Mouse (Mus musculus) ES-E14 (cell line): Measurements from ENCODE around the gene Praf2. TPM values are rescaled to one million over a fixed set of nuclear protein-coding genes. Genes with fewer than 3 reads are reported as not detected.
A peak's percentile ranks its signal among the peaks of the same experiment; 100 is the strongest.

Experiments
- DNase-seq: peaks from one replicate; pipeline ENCODE4 v3.0.0-alpha.2; 2013; ENCODE audit warnings: low read depth, low spot score
- H3K27ac ChIP-seq: 2 replicates; pipeline ENCODE4 v1.5.1; 2012; ENCODE audit warnings: low read depth, mild to moderate bottlenecking, low read length, moderate library complexity, mixed read lengths; ENCODE audit not compliant: poor library complexity, insufficient read depth, severe bottlenecking
- H3K36me3 ChIP-seq: 2 replicates; pipeline ENCODE4 v1.6.1; 2012; ENCODE audit warnings: mild to moderate bottlenecking, low read length, moderate library complexity, mixed read lengths; ENCODE audit not compliant: control insufficient read depth, poor library complexity, insufficient read depth, severe bottlenecking
- H3K4me1 ChIP-seq, 2 experiments: fragments of 150-350 bp in 1 of 2; sonication (generic) in 1 of 2; 2 replicates each; pipeline ENCODE4 v1.6.1; 2012; ENCODE audit warnings: low read length in 2 of 2, mild to moderate bottlenecking in 1 of 2, mixed read lengths in 1 of 2; ENCODE audit not compliant: control insufficient read depth in 2 of 2, insufficient read depth in 2 of 2, poor library complexity in 1 of 2
- H3K4me3 ChIP-seq, 2 experiments: fragments of 150-350 bp in 1 of 2; sonication (generic) in 1 of 2; 2 replicates each; pipeline ENCODE4 v1.5.1; 2012; ENCODE audit warnings: low read length in 2 of 2, low read depth in 1 of 2, mild to moderate bottlenecking in 1 of 2, mixed read lengths in 1 of 2; ENCODE audit not compliant: insufficient read depth in 1 of 2, poor library complexity in 1 of 2, severe bottlenecking in 1 of 2
- H3K9ac ChIP-seq: 2 replicates; pipeline ENCODE4 v1.6.1; 2012; ENCODE audit warnings: low read depth, mild to moderate bottlenecking, low read length, mixed read lengths; ENCODE audit not compliant: poor library complexity, insufficient read depth, severe bottlenecking
- H3K9me3 ChIP-seq: fragments of 150-350 bp; sonication (generic); 2 replicates; pipeline ENCODE4 v1.6.1; 2012; ENCODE audit warnings: low read depth, mild to moderate bottlenecking, low read length; ENCODE audit not compliant: control insufficient read depth, insufficient read depth
- CHD2 ChIP-seq: IDR thresholded peaks from 2 replicates; pipeline ENCODE4 v1.6.1; 2014; ENCODE audit warnings: mild to moderate bottlenecking, low read depth, low read length, inconsistent platforms
- HCFC1 ChIP-seq: IDR thresholded peaks from 2 replicates; pipeline ENCODE4 v1.6.1; 2012; ENCODE audit warnings: low read length, inconsistent platforms, borderline replicate concordance; ENCODE audit not compliant: insufficient read depth
- MAFK ChIP-seq: IDR thresholded peaks from 2 replicates; pipeline ENCODE4 v1.6.1; 2014; ENCODE audit warnings: mild to moderate bottlenecking, low read depth, low read length, inconsistent platforms; ENCODE audit not compliant: insufficient read depth
- ZC3H11A ChIP-seq: IDR thresholded peaks from 2 replicates; pipeline ENCODE4 v1.6.1; 2012; ENCODE audit warnings: low read depth, mild to moderate bottlenecking, inconsistent platforms, low read length, borderline replicate concordance
- ZNF384 ChIP-seq: IDR thresholded peaks from 2 replicates; pipeline ENCODE4 v1.6.1; 2012; ENCODE audit warnings: low read depth, low read length, inconsistent platforms
- in situ Hi-C, 2 experiments: fragments of 600-800 bp; cut with MboI; formaldehyde crosslinking; loops; one replicate each; pipeline ENCODE4 v1.15.1; 2025; ENCODE audit warnings: low sequenced_read_pairs in 2 of 2, inconsistent platforms in 1 of 2; ENCODE audit not compliant: unreplicated experiment in 2 of 2
- total RNA-seq: library from RNA; depleted of rRNA; stranded (reverse); fragments of 300-350 nt; gene quantifications from 2 replicates; pipeline ENCODE4 v1.2.3, GENCODE M21; 2012

Gene Praf2
- total RNA-seq, 1 experiment: 41.9 TPM

DNA sequence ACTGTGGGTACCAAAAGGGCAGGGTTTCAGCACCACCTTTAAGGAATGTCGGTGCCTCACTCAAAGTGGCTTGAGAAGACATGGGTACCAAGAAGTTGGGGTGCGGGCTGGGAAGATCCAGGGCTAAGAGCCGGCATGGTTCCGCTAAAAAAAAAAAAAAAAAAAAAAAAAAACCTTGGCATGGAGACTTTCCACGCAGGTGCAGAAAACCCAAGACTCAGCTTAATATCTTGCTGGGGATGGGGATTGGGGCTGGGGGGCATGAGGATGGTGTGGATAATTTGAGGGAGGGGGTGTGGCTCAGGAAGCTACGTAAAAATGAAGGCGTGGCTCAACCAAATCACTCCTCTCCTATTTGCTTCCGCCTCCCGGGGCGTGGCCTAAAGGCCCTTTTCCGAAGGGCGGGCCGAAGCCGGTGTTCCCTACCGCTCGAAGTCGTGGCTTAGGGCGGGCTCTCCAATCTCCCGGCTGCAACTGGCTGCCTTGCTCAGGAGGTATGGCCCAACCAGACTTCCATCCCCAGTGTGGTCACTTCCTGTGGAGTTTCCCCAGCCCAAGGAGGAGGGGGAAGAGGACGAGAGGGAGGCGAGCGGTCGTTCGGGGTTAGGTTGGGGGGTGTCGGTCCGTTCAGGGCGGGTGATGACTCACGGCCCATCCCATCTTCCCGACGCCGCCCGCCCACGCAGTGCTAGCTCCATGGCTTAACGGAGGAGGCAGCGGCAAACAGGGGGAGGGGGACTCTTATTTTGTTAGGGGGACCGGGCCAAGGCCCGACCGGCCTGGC, 34.1 kb downstream of the Praf2 start, which contains the start of gene Tfe3:
Gene Tfe3 (plus strand): TSS at position 424 of the 784 bp plus-strand sequence.
- Histone ChIP-seq H3K36me3 (peaks cover 15% of the 10 kb centered on the region), H3K27ac (peak within 1 kb of the TSS; percentile 95), H3K9me3 (no peaks in the 10 kb centered on the region), H3K9ac (peak within 1 kb of the TSS; percentile 88), H3K4me3 (peak within 1 kb of the TSS; percentile 88 to 93), H3K4me1 (peaks cover 2 to 8% of the 10 kb centered on the region in 2 experiments; a peak in 2 of 4 replicates)
- peak; percentile 77 for DNase-seq
- in situ Hi-C loops: no loop called here
- TF ChIP-seq MAFK (no peak), ZNF384 (peak; percentile 84)

GRCm38 (mm10) chrX:7762921-7763197, 34.6 kb downstream of the Praf2 start:
- Histone ChIP-seq H3K9ac (peak overlapping the region; percentile 88), H3K27ac (peak overlapping the region; percentile 95), H3K9me3 (no peaks in the 10 kb centered on the region), H3K36me3 (peaks cover 20% of the 10 kb centered on the region), H3K4me3 (peak overlapping the region; percentile 88 to 93), H3K4me1 (peaks cover 2 to 9% of the 10 kb centered on the region in 2 experiments; a peak in 2 of 4 replicates)
- no peak for DNase-seq
- TF ChIP-seq MAFK (no peak), CHD2 (no peak), ZNF384 (no peak), ZC3H11A (no peak), HCFC1 (no peak)
- in situ Hi-C loops: no loop called here

DNA sequence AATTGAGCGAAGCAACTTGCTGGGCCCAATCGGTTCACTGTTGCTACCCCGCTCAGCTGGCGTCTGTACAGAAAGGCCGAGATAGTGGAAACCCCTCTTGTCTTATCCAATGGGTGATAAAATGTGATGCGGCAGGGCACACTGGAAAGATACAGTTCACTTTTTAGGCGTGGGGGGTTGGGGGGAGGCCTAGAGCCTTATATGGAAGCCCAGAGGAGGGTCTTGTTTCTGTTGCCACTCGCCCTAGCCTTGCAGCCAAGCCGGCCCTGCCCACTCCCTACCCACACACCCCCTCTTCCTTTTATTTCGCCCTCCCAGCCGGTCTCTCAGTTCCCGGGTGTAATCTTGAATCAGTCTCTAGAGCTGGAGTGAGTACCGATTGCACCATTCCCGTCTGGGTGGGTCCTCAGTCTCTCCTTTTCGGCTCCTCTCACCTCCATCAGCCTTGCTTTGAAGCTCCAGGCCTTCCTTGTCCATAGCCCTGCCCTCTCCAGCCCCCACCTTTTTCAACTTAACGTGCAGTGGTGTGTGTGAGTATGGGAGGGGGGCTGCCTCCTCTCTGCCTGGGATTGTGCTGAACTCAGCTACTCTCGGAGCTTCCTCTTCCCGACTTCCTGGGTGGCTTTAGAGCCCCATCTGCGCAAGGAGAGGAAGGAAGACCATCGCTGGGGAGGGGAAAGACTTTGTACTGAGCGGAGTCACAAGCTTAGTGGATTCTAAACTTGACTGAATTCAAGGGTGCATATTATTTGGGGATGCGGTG, 35.6 kb downstream of the Praf2 start:
- no peak for DNase-seq
- Histone ChIP-seq H3K27ac (peak overlapping the region; percentile 95), H3K9ac (peak overlapping the region; percentile 88), H3K4me3 (peak overlapping the region; percentile 88 to 93), H3K9me3 (no peaks in the 10 kb centered on the region), H3K4me1 (peaks cover 2 to 9% of the 10 kb centered on the region in 2 experiments; a peak in 2 of 4 replicates), H3K36me3 (peaks cover 28% of the 10 kb centered on the region)
- in situ Hi-C loops: no loop called here
- TF ChIP-seq ZNF384: no peak
- no peak for TF ChIP-seq HCFC1
- no peak for TF ChIP-seq ZC3H11A
- no peak for TF ChIP-seq CHD2
- TF ChIP-seq MAFK: no peak

GRCm38 (mm10) chrX:7764657-7765280, 36.5 kb downstream of the Praf2 start:
- peak overlapping the region; percentile 88 to 93 for H3K4me3 ChIP-seq
- DNase-seq: peak; percentile 59
- H3K9me3 ChIP-seq: no peaks in the 10 kb centered on the region
- H3K9ac ChIP-seq: peak overlapping the region; percentile 88
- TF ChIP-seq CHD2: 0 out of 2 replicates have a peak, but pooled peaks have one; percentile 8
- no peak for TF ChIP-seq ZC3H11A
- TF ChIP-seq MAFK: no peak
- TF ChIP-seq ZNF384: no peak
- TF ChIP-seq HCFC1: no peak
- H3K4me1 ChIP-seq: peaks cover 2 to 9% of the 10 kb centered on the region in 2 experiments; a peak in 2 of 4 replicates
- in situ Hi-C loops: no loop called here
- H3K36me3 ChIP-seq: peaks cover 34% of the 10 kb centered on the region
- peak overlapping the region; percentile 95 for H3K27ac ChIP-seq
